Mouse (Mus musculus) neural tube, embryonic 10.5 days (tissue): ENCODE results near the gene Rdh16f1.
"Not testable (repeated sequence)": the region's sequence is repeated elsewhere in the genome, so short reads cannot be mapped to it uniquely, and the experiment has no call there.

Experiments used
- DNase-seq: peaks from one replicate; pipeline ENCODE4 v3.0.0-alpha.2; 2017; ENCODE audit warnings: low spot score; ENCODE audit errors: extremely low spot score

Rdh16f1 gene

DNA sequence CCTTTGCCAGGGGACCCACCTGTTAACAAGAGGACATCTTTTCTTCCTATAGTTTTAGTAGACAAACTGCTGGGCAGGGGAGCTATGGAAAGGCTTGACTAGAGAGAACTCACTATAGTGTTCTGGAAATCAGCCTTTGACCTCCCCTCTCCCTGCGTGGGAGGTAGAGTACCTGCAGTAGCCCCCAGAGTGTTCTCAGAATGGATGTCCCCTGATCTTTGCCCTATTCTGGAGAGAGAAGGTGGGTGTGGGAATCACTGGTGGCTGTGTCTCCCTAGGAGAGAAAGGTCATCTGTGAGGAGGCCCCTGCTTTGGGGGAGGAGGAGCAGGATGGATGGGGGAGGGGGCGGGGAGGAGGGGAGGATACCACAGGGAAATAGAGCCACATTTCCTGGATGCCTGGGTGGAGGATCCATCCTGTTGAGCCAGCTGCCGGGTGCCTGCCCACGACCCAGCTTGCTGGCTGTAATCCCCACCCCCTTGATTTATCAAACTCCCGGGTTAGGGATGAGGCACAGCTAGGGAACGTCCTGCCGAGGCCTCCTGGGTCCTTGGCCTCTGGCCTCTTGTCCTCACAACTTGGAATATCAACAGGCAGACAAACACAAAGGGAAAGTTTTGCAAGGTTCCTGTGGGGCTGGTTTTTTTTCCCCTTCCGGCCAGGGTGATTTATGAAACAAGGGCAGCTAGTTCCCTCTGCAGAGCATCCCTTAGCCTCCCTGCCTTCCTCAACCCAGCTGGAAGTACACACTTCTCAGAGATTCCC, 10.6 kb upstream of the Rdh16f1 start:
- DNase-seq, result peak; percentile 46

DNA sequence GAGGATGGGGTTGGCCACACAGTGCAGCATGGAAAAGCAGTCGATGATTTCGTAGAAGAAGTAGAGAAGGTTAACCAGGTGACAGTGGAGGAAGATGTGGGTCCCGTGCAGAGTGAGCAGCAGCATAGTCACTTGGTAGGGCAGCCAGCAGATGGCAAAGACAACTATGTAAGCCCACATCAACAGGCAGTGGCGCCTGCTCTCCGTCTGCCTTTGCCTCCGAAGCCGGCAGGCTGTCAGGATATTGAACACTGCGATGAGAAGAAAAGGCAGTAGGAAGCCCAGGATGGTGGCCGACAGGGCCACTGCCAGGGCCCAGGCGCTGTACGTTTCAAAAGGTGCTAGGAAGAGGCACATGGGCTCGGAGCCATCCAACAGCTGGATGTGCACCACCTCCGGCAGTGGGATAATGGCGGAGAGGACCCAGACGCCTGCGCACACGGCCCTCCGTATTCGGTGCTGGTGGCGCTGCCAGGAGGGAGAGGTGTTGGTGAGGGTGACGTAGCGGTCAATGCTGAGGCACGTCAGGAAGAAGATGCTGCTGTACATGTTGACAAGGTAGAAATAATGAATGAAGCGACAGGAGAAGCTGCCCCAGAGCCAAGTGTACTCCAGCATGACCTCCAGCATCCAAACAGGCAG, 9.3 kb upstream of the Rdh16f1 start:
- no peak for DNase-seq

- no peak for DNase-seq
Observed at GRCm38 (mm10) chr10:127751548-127751947, 8.0 kb upstream of the Rdh16f1 start, which contains the start of gene Gpr182. Gpr182 (minus strand) TSS chr10:127751732.

DNA sequence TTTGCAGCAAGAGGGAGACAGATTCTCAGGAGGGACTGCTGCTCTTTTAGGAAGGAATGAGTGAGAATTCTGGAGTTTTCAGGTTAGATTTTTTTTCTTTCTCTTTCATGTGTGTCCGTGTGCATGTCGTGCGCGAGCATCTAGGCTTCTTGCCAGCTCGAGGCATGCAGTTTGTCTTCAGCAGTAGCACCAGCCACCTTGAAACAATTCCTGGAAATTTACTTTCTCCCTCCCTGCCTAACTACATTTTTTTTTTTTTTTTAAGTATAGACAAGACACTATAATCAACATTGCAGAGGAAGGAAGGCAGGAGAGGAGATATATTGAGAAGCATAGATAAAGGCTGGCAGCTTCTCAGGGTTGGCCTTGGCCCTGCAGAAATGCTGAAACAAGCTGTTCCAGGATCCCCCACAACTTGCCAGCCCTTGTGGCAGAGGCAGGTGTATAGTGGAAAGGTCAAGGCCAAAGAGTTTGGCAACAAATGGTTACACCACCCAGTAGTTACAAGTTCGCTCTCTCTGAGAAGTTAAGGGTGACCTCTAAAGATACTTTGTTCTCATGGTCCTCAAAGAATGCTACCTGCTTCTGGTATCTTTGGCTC, 4.9 kb upstream of the Rdh16f1 start:
- DNase-seq, result no peak

- no peak for DNase-seq
Observed at GRCm38 (mm10) chr10:127755246-127755645, 4.3 kb upstream of the Rdh16f1 start.

GRCm38 (mm10) chr10:127755770-127756468, 3.7 kb upstream of the Rdh16f1 start:
- no peak for DNase-seq

- not testable (repeated sequence) for DNase-seq
Observed at GRCm38 (mm10) chr10:127762926-127763325, 3.3 kb downstream of the Rdh16f1 start.

GRCm38 (mm10) chr10:127763914-127764680, 4.5 kb downstream of the Rdh16f1 start:
- DNase-seq, result no peak

DNA sequence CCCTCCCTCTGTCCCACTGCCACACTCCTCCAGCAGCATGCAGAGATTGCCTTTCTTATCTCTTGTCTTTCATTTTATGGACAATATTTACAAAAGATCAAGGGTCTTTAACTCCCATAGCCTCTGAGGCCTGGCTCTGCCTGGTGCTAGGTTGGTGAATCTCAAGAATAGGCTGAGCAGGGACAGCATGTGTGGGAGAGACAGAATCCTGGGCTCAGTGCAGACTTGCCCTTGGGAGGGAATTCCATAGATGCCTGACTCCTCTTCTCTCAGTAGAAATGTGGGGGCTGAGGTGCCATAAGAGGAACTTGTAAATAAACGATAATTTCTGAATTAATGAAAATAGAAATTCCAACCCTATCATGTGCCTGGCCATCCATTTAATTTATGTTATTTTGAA, 7.0 kb downstream of the Rdh16f1 start:
- DNase-seq, result no peak

- no peak for DNase-seq
Observed at GRCm38 (mm10) chr10:127776011-127776410, 16.4 kb downstream of the Rdh16f1 start, which contains the start of gene Rdh9. Rdh9 (plus strand) TSS chr10:127776386.

DNA sequence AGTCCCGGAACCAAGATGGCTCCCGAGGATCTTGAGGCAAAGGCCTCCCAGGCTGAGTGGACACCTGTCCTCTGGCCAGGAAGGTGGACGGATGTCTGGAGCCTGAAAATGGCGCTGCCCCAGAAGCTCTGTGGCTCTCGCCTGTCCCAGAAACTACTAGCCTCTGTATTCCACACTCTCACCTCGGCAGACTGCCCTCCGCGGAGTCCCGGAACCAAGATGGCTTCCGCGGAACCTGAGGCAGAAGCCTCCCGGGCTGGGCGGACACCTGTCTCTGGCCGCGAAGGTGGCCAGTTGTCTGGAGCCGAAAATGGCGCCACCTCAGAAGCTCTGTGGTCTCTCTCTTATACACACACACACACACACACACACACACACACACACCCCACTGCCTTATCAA, 22.7 kb downstream of the Rdh16f1 start:
- not testable (repeated sequence) for DNase-seq

GRCm38 (mm10) chr10:127785411-127785810, 25.8 kb downstream of the Rdh16f1 start:
- DNase-seq, result not testable (repeated sequence)

DNA sequence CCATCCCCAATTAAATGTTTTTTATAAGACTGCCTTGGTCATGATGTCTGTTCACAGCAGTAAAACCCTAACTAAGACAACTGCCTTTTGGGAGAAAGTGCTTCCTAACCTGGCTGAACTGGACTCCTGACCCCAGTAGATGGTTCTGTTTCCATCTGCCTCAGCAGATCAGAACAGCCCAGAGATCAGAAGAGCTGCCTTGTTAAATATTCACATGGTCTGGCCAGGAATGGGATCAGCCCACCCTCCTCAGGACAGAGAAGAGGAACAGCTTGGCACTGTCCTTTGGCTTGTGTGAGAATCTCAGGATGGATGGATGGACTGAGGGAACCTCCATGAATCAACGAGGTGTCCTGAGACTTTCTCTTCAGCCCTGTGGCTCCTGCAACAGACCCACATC, 39.7 kb downstream of the Rdh16f1 start:
- no peak for DNase-seq

- DNase-seq, result no peak
Observed at GRCm38 (mm10) chr10:127800891-127801290, 41.3 kb downstream of the Rdh16f1 start, which contains the start of gene Rdh16. Rdh16 (plus strand) TSS chr10:127801152.

DNA sequence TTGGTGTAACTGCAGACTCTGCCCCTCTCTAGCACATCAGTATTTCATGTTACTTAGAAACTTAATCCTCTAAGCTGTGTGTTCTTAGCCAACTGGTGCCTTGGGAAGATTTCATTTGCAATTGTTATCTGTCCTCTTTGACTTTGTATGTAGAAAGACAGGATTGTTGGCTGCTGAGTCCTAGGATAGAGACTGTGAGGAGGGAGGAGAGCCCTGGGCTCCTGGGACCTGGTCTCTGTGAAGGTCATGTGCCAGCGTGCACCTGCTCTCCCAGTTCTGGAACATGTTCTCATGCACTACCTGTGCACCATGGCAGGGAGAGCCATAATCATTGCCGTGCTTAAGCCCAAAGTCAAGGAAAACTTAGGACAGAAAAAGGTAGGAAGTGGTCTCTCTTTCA, 42.0 kb downstream of the Rdh16f1 start:
- no peak for DNase-seq

DNA sequence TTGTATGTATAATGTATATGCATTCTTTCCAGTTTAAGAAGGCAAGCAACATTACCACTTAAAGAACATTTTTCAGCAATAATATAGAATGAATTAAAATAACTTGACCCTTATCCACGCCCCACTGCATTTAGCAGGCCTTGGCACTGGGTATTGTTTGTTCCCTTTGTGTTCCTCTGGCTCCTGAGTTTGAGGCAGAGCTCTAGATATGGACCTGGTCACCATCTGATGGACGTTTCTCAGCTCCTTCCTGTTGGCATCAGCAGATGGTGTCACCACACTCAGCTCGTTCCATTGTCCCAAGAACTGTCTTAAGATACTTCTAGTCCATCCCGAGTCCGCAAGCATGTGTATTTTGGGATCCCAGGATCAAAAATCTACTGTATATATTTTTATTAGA, 42.6 kb downstream of the Rdh16f1 start:
- DNase-seq, result no peak

GRCm38 (mm10) chr10:127804416-127804815, 44.8 kb downstream of the Rdh16f1 start:
- no peak for DNase-seq

DNA sequence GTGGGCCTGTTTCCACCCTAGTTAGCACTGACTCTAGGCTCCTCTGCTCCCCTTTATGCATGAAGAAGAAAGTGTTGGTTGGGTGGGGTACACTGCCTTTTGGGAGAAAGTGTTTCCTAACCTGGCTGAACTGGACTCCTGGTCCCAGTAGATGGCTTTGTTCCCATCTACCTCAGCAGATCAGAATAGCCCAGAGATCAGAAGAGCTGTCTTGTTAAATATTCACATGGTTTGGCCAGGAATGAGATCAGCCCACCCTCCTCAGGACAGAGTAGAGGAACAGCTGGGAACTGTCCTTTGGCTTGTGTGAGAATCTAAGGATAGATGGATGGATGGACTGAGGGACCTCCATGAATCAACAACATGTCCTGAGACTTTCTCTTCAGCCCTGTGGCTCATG, 56.3 kb downstream of the Rdh16f1 start:
- DNase-seq, result no peak

DNA sequence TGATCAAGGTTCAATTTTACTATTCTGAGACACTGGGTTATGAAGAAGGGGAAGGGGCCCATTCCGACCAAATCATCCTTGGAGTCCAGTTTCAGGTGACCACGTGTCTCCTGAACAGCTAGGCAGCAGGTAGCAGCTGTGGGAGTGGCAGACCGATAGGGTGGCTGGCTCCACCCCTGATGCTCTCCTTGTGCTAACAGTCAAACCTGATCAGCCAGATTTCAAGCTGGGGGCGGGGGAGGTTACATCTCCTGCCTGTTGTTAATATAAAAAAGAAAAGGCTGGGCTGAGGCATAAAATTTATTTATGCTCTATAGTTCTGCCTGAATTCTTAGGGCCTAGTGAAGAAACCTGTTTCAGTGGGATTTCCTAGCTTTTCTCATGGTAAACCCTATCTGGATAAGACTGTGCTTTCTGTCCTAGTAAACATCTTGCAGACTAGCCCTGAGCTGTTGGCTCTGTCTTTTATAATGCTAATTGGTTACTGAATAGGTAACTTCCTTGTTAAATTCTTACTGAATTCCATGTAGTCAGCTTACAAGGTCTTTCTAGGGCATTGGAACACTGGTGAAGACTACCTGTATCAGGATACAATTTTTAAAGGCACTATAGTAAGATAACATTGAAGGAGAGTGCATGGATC, 57.8 kb downstream of the Rdh16f1 start:
- DNase-seq, result not testable (repeated sequence)

GRCm38 (mm10) chr10:127821806-127822205, 62.2 kb downstream of the Rdh16f1 start:
- not testable (repeated sequence) for DNase-seq
